Mouse (Mus musculus) heart, embryonic 16.5 days (tissue): Measurements from ENCODE around the gene Tpcn1. TPM values are rescaled to one million over a fixed set of nuclear protein-coding genes. Genes with fewer than 3 reads are reported as not detected.

Experiments used
- ATAC-seq: fragments of 200-750 bp; cut with Nextera tagmentation; replicated peaks from 2 replicates; pipeline ENCODE4 v1.8.0; 2017; ENCODE audit warnings: moderate number of reproducible peaks; ENCODE audit not compliant: insufficient read depth, low FRiP score; ENCODE audit errors: extremely low read depth
- H3K27ac ChIP-seq: fragments of 300-500 bp; sonication (generic); 2 replicates; pipeline ENCODE4 v1.5.1; 2014; ENCODE audit warnings: mild to moderate bottlenecking, low read length, control low read depth, moderate library complexity
- H3K27me3 ChIP-seq: fragments of 300-500 bp; sonication (generic); 2 replicates; pipeline ENCODE4 v1.6.1; 2014; ENCODE audit warnings: low read length, mixed read lengths; ENCODE audit not compliant: control insufficient read depth, insufficient read depth
- H3K36me3 ChIP-seq: fragments of 300-500 bp; sonication (generic); 2 replicates; pipeline ENCODE4 v1.6.1; 2014; ENCODE audit not compliant: control insufficient read depth, insufficient read depth
- H3K4me1 ChIP-seq: fragments of 300-500 bp; sonication (generic); 2 replicates; pipeline ENCODE4 v1.6.1; 2014; ENCODE audit warnings: low read length, mixed read lengths; ENCODE audit not compliant: control insufficient read depth, insufficient read depth
- H3K4me2 ChIP-seq: fragments of 300-500 bp; sonication (generic); 2 replicates; pipeline ENCODE4 v1.6.1; 2014; ENCODE audit warnings: low read depth, mild to moderate bottlenecking, control low read depth, low read length
- H3K4me3 ChIP-seq: fragments of 300-500 bp; sonication (generic); 2 replicates; pipeline ENCODE4 v1.5.1; 2014; ENCODE audit warnings: mild to moderate bottlenecking, control low read depth, low read length
- H3K9ac ChIP-seq: fragments of 300-500 bp; sonication (generic); 2 replicates; pipeline ENCODE4 v1.6.1; 2014; ENCODE audit warnings: low read length, control low read depth
- H3K9me3 ChIP-seq: fragments of 300-500 bp; sonication (generic); replicated peaks from 2 replicates; pipeline ENCODE4 v1.6.1; 2016; ENCODE audit warnings: low read length; ENCODE audit not compliant: control insufficient read depth
- WGBS: fragments of 180-500 bp; shearing (Covaris S2); extraction: QIAGEN DNeasy Blood & Tissue Kit; methylation state at CpG from one replicate; pipeline ENCODE4 v1.1.7; 2014; 5-methylcytosine and 5-hydroxymethylcytosine counted together
- polyA plus RNA-seq: library from polyadenylated mRNA; unstranded; fragments of >200 nt; fragmentation: Nextera tagmentation; extraction: Ambion mirVana; gene quantifications from 2 replicates; pipeline ENCODE4 v1.2.1, GENCODE M21; 2015

Gene Tpcn1
- polyA plus RNA-seq, 1 experiment from 2014 or later: 14.5 TPM

DNA sequence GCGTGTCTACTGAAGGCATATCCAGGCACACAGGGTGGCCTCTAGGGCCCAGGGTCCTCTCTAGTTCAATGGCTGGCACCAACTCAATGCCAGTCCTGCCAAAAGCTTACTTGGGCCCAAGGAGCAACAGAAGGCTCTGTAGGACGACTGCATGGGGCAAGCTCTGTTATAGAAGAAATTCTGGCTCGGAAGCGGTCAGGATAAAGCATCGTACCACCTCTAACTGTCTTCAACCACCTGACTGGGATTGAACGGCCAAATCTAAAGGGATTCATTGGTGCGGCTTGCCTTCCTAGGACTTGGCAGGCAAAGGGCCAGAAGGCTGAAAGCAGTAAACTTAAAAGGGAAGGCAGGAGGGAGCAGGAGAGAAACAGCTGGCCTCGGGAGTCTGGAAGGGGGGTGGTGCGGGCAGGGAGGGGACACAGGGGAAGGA lies 20.1 kb downstream of the Tpcn1 start:
- Histone ChIP-seq H3K4me3 (no peak overlapping the region), H3K4me2 (no peak overlapping the region), H3K36me3 (no peaks in the 10 kb centered on the region), H3K9ac (no peak overlapping the region), H3K9me3 (no peaks in the 10 kb centered on the region), H3K27me3 (no peaks in the 10 kb centered on the region), H3K27ac (no peak overlapping the region), H3K4me1 (peaks cover 53% of the 10 kb centered on the region)
- ATAC-seq: no peak
- 72% methylated on average over 9 of the region's 9 CpGs for WGBS

- Histone ChIP-seq H3K4me1 (peaks cover 59% of the 10 kb centered on the region), H3K27ac (no peak overlapping the region), H3K27me3 (no peaks in the 10 kb centered on the region), H3K4me3 (no peak overlapping the region), H3K9ac (no peak overlapping the region), H3K36me3 (no peaks in the 10 kb centered on the region), H3K9me3 (no peaks in the 10 kb centered on the region), H3K4me2 (no peak overlapping the region)
- ATAC-seq: no peak
- WGBS: 67% methylated on average over 14 of the region's 14 CpGs
These were observed 20.7 kb downstream of the Tpcn1 start for GRCm38 (mm10) chr5:120567761-120568211.

DNA sequence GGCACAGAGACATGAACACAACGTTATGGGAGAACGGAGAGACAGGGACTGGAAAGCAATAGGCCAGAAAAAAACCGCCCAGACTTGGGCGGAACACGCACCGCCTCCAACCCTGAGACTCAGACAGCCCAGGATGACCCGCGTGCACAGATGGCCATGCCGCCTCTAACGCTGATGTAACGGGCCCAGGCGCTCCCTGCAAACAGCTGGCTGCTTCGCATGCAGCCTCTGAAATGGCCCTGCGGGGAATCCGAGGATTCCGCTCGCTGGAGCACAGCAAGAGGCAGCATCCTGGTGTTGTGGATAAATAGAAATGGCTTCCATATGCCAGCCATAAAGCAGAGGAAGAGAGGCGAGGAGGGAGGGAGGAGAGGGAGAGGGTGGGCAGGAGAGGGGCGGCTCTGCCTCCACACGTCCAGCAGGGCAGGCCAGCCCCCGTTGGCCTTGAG lies 21.2 kb downstream of the Tpcn1 start:
- no peaks in the 10 kb centered on the region for H3K9me3 ChIP-seq
- no peak for ATAC-seq
- no peak overlapping the region for H3K4me2 ChIP-seq
- no peak overlapping the region for H3K4me3 ChIP-seq
- no peak overlapping the region for H3K9ac ChIP-seq
- H3K27ac ChIP-seq: no peak overlapping the region
- peaks cover 62% of the 10 kb centered on the region for H3K4me1 ChIP-seq
- 61% methylated on average over 21 of the region's 21 CpGs for WGBS
- H3K36me3 ChIP-seq: no peaks in the 10 kb centered on the region
- no peaks in the 10 kb centered on the region for H3K27me3 ChIP-seq

- 39% methylated on average over 9 of the region's 9 CpGs for WGBS
- no peaks in the 10 kb centered on the region for H3K36me3 ChIP-seq
- no peak overlapping the region for H3K9ac ChIP-seq
These were observed 21.7 kb downstream of the Tpcn1 start for GRCm38 (mm10) chr5:120566681-120567252.

GRCm38 (mm10) chr5:120566101-120566500 lies 22.4 kb downstream of the Tpcn1 start:
- ATAC-seq: 0 out of 2 replicates have a peak, but pooled peaks have one; percentile 29
- Histone ChIP-seq H3K4me2 (no peak overlapping the region), H3K27me3 (no peaks in the 10 kb centered on the region), H3K27ac (peak overlapping the region; percentile 48), H3K36me3 (no peaks in the 10 kb centered on the region), H3K4me3 (no peak overlapping the region), H3K9ac (peak overlapping the region; percentile 22), H3K4me1 (peaks cover 56% of the 10 kb centered on the region), H3K9me3 (no peaks in the 10 kb centered on the region)
- WGBS: 43% methylated on average over 5 of the region's 5 CpGs

More at GRCm38 (mm10) chr5:120566681-120567252, 21.7 kb downstream of the Tpcn1 start:
- H3K27ac ChIP-seq: peak overlapping the region; percentile 48; the same call in 1 of the 2 replicates
- peaks cover 61% of the 10 kb centered on the region for H3K4me1 ChIP-seq
- ATAC-seq: no peak
- no peaks in the 10 kb centered on the region for H3K9me3 ChIP-seq
- H3K4me2 ChIP-seq: no peak overlapping the region
- H3K27me3 ChIP-seq: no peaks in the 10 kb centered on the region
- no peak overlapping the region for H3K4me3 ChIP-seq

DNA sequence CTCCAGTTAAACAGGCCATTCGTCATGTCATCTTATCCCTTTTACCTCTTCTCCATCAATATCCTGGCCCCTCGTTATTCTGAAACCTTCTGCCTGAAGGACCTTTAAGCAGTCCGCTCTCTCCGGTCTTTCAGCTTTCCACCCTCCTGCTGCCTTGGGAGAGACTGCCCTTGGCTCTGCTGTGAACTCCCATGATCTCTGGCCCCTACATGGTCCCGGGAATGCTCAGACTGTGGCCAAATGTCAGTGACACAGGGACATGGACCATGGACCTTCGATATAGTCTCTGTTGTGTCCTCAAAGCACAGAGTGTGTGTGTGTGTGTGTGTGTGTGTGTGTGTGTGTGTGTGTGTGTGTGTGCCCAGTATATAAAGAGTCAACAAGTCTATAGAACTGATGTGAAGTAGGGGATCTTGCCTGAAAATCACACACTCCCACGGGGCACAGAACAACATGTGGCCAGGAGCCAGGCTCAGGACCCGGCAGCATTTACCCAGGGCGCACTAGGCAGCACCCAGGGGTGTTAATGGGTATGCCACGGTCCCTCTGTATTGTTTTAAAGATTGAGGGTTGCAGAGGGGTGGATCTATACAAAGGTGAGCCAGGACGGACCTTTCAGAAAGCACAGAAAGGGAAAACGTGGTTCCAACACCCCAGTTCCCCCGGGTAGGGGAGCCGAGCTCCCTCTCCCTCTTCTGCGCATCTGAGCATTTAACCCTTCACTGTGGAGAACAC lies 23.1 kb downstream of the Tpcn1 start:
- no peaks in the 10 kb centered on the region for H3K27me3 ChIP-seq
- H3K4me3 ChIP-seq: no peak overlapping the region
- H3K27ac ChIP-seq: peak overlapping the region; percentile 48; the same call in 1 of the 2 replicates
- H3K9ac ChIP-seq: peak overlapping the region; percentile 22
- no peaks in the 10 kb centered on the region for H3K36me3 ChIP-seq
- peaks cover 51% of the 10 kb centered on the region for H3K4me1 ChIP-seq
- no peak for ATAC-seq
- H3K4me2 ChIP-seq: no peak overlapping the region
- WGBS: 62% methylated on average over 15 of the region's 15 CpGs
- no peaks in the 10 kb centered on the region for H3K9me3 ChIP-seq

DNA sequence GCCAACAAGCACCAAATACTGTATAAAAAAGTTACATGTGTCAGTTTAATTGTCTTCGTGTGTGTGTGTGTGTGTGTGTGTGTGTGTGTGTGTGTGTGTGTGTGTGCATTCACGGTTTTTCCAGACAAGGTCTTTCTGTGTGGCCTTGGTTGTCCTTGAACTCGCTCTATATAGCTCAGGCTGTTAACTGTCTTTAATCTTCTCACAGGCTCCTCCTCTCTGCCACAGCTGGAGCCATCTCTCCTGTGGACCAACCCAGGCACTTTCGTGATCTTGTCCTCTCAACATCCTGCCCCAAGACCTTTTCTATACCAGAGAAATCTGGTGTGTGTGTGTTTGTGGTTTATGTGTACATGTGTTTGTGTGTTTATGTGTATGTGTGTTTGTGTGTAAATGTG lies 24.6 kb downstream of the Tpcn1 start:
- Histone ChIP-seq H3K4me2 (no peak overlapping the region), H3K27me3 (no peaks in the 10 kb centered on the region), H3K9me3 (no peaks in the 10 kb centered on the region), H3K4me1 (peaks cover 53% of the 10 kb centered on the region), H3K36me3 (no peaks in the 10 kb centered on the region), H3K9ac (no peak overlapping the region), H3K27ac (peak overlapping the region; percentile 56), H3K4me3 (no peak overlapping the region)
- WGBS: 30% methylated on average over 4 of the region's 4 CpGs
- ATAC-seq: no peak

GRCm38 (mm10) chr5:120562956-120563913 lies 25.2 kb downstream of the Tpcn1 start:
- Histone ChIP-seq H3K27ac (peak overlapping the region; percentile 83), H3K4me3 (no peak overlapping the region), H3K27me3 (no peaks in the 10 kb centered on the region), H3K9me3 (no peaks in the 10 kb centered on the region), H3K4me1 (peaks cover 51% of the 10 kb centered on the region), H3K36me3 (no peaks in the 10 kb centered on the region), H3K9ac (peak overlapping the region; percentile 50; the same call in 1 of the 2 replicates), H3K4me2 (0 out of 2 replicates have a peak overlapping the region, but pooled peaks have one; percentile 19)
- 39% methylated on average over 28 of the region's 28 CpGs for WGBS
- peak; percentile 44 for ATAC-seq
